Mouse (Mus musculus): ENCODE data around the gene Chrm5.

GRCm38 (mm10) chr2:112445511-112445910 is 35.1 kb downstream of the Chrm5 start:
- no peak for TF ChIP-seq GATA1 (IDR thresholded peaks at IDR 0.05; ENCODE audit: low read depth, low read length)
- TF ChIP-seq CTCF (IDR thresholded peaks at IDR 0.05 in 2 of 3, conservative IDR thresholded peaks at IDR 0.05 in 1 of 3; ENCODE audit: control insufficient read depth in 1 of 3, insufficient read depth in 1 of 3, low read depth in 2 of 3, low read length in 3 of 3, poor library complexity in 1 of 3, severe bottlenecking in 1 of 3): no peak
- no peak for TF ChIP-seq TCF12 (IDR thresholded peaks at IDR 0.05; ENCODE audit: low read depth, low read length)
- TF ChIP-seq POLR2A (IDR thresholded peaks at IDR 0.05; ENCODE audit: control insufficient read depth in 1 of 2, insufficient read depth in 1 of 2, low read depth in 1 of 2, low read length in 2 of 2, poor library complexity in 1 of 2): no peak
- no peak for TF ChIP-seq TAL1 (IDR thresholded peaks at IDR 0.05; ENCODE audit: low read length)
- no peak for TF ChIP-seq E2F4 (IDR thresholded peaks at IDR 0.05; ENCODE audit: borderline replicate concordance, low read depth, low read length)
- no peak for TF ChIP-seq SMC3 (IDR thresholded peaks at IDR 0.05; ENCODE audit: low read depth, low read length)
- no peak for TF ChIP-seq MAFK (IDR thresholded peaks at IDR 0.05; ENCODE audit: borderline replicate concordance, low read depth, low read length)
- no peak for TF ChIP-seq ETS1 (IDR thresholded peaks at IDR 0.05; ENCODE audit: low read depth, low read length)
